Mouse (Mus musculus): Measurements from ENCODE around the gene Wdr91.

Wdr91 gene

DNA sequence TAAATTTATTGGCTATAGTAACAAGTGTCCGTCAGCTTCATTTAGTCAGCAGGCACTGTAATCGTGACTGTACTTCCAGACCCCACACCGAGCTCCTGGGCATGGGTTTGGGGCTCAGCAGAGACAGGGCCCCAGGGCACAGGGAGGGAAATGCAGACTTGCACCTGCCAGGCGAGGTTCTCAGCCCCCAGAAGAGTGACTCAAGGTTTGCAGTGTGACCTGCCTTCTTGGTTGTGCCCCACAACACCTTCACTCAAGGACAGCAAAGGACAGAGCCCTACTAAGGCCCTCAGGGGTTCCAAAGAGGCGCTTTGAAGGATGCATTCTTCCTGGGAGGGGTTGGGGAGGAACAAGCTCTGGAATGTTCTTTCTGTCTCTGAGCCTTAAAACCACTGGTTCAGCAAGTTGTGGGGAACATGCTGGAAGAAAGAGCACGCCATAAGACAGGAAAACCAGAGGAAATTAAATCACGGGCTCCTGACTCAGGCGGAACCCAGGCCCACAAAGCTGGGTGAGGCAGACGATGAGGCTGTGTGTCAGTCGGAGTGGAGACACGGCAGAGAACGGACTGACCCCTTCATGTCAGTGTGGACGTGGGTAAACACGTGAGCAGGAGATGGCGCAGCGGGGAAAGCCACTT lies 31.5 kb downstream of the Wdr91 start:
- no peak for DNase-seq (ENCODE audit: low spot score in 2 of 2)

DNA sequence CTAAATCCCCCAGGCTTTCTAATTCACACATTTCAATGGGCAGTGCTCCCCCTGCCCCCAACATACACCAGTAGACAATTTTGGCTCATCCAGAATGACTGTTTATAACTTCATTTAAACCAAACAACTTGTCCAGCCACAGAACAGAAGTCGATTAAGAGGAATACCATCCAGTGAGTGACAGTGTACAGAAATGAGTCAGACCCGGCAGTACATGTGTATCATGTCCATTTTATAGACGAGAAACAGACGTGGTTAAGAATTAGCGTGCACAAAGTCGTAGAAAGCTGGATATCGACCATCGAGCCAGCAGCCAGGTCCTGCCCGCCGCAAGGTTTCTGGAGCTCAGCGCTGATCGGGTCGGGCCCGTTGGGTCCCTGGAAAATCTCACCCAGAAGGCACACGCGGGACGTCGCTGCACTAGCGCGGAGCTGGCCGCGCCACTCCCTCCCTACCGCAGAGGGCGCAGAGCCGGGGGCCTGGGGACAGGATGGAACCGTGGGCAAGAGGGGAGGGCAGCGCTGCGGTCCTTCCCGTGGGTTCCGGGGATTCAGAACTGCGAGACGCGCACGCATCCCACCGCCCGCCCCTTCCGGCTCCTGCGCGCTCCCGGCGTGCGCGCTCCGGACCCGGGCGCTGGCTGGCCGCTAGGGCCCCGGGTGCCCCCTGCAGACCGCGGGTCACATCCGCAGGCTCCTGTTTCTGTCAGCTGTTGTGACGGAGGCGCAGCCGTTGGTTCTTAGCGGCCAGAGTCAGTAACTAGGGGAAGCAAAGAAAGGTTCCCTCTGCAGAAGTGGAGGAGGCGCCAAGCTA lies 33.0 kb downstream of the Wdr91 start, which contains the start of gene Cyren:
TSS of gene Cyren (minus strand) at position 552 of the 813 bp plus-strand sequence.
- DNase-seq (ENCODE audit: low spot score in 2 of 2), result peak; percentile 82

DNA sequence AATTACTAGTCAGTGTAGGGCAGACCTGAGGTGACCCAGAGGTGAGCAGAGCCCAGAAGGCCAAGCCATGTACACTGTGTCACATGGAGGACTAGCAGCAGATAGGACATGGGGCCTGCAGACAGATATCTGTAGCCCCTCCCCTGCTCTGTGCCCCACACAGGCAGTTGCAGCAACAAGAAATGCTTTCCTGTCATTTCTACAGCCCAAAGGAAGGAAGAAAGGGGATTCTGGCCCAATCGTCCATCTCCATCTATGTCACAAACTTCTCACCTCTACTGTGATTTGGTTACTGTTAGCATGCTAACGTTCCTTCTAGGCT lies 33.9 kb downstream of the Wdr91 start:
- DNase-seq (ENCODE audit: low spot score in 2 of 2), result no peak

DNA sequence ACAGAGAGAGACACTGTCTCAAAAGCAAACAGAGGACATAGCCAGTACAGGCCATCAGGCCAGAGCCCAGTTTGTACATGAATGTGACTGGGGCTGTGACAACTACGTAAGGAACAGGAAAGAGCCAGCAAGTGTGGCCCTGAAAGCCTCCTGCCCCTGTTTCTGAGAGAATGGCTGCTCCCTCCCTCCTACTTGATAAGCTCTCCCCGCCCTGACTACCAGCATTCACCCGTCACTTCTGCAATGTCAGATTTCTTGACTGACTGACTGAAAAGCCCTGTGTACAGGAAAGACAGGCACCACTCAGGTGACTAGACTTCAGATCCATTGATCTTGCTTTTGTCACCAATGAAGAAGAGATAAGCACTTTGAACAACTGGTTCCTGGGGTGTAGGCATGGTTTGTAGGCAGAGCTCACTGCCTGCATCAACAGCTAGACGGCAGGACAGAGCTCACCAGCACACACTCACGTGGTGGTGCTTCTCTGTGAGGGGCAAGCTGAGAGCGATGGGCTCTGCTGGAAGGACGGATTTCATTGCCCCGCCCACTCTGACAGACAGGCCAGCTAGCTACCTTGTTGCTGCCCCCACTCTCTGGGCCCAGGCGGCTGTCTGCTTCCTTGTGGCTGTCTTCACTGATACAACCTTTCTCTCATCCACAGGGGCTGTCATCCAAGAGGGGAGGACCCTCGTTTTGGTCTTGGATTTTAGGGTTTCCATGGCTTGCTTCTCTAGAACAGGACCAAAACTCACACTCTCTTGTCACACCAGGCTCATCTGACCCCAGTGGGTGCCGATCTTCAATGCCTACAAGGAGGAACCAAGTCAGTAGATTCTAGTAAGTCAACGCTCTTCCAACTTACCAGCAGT lies 34.5 kb downstream of the Wdr91 start:
- DNase-seq (ENCODE audit: low spot score in 2 of 2), result no peak

DNA sequence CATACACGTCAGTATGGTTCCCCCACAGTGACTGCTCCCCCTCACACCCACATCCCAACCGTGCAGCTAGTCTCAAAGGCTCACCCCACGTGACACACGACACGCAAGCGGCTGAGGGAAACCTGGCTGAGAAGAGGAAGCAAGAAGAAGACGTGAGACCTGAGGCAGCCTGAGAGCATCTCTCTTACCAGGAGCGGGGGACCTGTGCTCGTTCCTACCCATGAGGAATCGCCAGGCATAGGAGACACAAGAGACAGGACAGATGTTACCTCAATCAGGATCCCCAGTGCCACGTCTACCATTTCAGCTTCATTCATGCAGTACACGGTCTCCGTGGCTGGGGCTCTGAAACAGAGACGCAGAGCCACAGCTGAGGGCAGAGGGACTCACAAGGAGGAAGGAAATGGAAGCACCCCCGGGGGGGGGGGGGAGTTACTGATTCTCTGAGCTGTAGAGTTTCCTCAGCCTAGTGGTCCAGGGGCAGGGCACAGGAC lies 35.4 kb downstream of the Wdr91 start:
- DNase-seq (ENCODE audit: low spot score in 2 of 2), result peak in 1 of 2 experiments; percentile 43

DNA sequence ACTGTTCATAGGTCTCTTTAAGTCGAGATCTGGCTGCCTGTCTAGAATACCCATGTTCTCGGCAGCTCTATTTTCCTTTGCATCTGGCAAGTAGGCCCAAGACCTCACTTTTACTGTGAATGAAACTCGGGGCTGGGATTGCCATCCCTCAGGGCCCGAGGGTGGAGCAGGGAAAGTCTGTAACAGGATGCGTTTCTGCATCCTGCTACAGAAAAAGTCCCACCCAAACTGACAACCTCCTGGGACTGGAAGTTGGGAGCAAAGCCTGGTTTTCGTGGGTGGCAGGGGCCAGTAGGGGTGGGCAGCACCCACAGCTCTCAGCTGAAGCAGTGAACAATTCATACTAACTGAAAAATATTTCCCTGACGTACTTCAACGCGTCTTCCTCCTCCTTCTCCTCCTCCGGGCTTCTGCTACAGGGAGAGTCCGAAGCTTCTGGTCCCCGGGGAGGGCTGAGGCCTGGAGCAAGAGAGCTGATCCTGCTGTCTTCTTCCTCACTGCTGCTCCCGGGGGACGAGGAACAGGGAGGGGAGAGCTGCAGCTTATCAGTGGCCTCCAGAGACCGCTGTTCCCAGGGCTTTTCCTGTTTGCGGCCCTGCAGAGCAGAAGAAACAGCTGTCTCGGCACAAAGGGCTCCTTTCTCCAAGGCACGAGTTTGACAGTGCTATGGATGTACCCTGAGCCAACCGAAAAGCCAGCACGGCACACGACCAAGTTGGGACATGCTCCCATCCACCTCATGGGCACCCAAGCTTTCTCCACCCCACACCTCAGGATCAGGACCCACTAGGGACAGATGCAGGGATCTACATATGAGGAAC lies 36.4 kb downstream of the Wdr91 start:
- no peak for DNase-seq (ENCODE audit: low spot score in 2 of 2)

DNA sequence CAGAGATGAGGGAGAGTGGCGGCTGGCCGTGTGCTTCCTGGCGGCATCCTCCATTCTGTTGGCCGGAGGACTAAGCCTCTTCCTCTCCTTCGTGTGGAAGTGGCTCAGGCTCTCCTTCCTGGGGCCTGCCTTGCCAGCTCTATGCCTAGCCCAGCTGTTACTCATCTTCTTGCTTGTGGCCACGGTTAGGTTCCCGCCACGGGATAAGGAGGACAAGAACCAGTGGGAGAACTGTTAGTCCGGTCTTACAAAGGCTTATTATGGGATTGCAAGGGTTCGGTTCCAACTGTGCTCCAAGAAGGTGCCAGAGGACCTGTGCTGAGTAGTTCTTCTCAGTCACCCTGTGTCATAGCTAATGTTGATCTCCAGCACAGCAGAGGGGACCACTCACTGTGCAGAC lies 37.8 kb downstream of the Wdr91 start:
- DNase-seq (ENCODE audit: low spot score in 2 of 2), result no peak

DNA sequence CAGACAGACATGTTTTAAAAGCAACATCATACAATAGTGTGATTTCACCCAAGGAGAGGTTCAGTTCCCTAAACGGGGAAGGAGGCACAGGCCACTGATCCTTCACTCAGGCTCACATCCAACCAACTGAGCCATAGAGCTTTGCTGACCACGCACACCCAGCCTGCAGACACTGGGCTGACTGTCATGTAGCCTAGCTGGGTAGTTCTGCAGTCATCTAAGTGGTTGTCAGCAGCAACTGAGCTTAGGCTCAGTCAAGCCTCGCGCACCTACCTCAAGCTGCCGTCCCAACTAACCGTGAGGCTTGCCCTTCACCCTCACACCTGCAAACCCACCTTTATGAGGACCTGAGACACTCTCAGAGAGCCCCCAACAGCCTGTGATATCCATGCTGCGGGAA lies 38.7 kb downstream of the Wdr91 start:
- no peak for DNase-seq (ENCODE audit: low spot score in 2 of 2)

DNA sequence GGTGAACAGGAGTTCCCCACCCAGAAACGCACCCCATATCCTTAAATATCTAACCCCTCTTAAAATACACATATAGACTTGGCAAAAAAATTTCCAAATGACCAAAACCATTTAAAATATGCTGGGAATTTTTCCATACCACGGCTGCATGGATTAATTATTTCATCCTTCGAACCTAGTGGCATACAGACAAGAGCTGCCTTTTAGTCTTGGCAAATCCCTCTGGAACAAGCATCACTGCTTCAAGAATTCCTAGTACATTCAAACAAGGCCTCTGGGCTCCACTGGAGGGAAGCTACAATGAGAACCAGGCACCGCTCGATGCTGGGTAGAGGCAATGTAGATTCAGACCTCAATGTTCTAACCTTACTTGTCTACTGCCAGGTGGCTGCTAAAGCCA lies 40.0 kb downstream of the Wdr91 start:
- no peak for DNase-seq (ENCODE audit: low spot score in 2 of 2)

DNA sequence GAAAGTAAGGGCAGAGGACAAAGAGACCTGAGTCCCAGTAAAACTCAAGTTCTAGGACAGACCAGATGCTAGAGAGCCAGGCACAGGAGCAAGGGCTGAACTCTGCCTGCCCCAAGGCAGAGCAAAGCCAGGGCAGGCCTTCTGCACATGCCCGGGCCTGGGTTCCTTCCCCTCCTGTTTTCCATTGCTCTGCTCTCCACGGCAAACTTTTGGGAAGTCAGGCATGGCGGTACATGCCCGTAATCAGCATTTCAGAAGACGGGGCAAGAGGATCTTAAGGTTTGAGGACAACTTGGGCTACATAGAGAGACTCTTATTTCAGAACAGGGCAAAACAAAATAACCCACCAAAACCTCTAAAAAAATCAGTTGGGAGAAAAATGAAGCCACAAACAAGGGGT lies 40.5 kb downstream of the Wdr91 start:
- no peak for DNase-seq (ENCODE audit: low spot score in 2 of 2)

DNA sequence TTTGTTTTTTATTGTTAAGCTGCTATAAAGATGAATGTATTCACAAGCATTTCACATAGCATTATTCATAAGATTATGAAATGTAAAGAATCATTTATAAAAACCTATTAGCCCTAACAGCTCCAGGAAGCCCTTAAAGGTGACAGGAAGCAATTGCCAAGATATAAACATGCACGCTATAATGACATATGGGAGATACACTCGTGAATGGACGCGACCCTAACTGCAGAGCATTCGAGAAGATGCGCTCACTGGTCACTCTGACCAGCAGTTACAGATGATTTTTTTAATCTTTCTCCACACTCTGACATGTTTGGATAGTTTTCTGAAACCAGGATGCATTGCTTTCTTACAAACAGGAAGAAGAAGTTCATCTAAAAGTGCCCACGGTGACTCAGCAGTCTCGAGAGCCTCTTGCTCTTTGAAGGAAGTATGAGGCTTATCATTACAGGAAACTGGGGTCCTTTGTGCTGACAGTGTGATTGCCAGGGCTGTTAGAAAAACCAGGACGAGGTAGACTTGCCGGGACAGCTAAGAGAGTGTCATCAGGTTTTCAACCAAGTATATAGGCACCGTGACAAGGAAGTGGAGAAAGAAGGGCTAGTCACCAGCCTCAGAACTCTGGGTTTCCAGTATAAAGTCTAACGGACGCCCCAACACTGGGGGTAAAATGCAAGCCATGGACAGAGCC lies 41.3 kb downstream of the Wdr91 start:
- DNase-seq (ENCODE audit: low spot score in 2 of 2), result no peak

DNA sequence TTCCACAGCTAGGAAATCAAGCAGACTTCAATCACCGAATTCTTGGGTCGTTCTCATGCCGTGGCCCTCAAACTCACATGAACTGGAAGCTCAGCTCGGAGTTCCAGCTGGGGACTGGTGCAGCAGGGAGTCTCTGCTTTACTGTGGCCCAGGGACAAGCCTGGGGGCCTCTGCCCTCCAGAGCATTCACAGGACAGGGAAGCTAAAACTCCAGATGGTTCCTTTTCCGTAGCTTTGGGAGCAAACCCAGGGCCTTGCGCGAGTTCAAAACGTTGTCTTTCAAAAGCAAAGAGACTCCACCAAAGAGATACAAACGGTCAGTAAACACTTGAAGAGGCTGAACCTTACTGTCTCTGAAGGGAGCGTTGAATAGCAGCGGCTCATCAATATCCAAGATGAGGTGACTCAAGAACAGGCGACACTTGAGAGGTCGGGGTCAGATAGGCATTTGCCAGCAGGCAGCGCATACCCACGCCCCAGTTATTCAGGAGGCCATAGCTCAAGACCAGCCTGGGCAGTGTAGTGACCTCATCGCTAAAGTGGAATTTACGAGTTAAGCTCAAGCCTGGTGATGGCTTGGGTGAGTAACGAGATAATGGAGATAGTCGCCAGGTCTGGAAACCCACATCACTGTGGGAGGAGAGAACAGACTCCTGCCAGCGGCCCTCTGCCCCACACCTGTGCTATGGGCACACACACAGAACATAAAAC lies 42.0 kb downstream of the Wdr91 start:
- no peak for DNase-seq (ENCODE audit: low spot score in 2 of 2)

DNA sequence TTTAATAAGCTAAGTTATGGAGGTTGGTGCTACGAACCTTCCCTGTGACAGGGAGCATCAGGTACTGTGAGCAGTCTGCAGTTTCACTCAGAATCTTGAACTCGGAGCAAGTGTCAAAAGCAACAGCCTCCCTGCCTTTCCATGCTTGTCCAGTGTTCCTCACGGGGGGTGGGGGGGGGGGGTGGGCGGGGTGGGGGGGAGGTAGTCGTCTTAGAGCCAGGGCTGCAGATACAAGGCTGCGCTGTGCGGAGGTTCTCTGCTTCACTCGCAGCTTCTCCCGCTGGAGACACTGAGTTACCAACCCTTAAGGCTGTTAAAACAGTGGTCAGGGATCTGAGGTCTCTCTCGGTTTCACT lies 42.7 kb downstream of the Wdr91 start:
- no peak for DNase-seq (ENCODE audit: low spot score in 2 of 2)

DNA sequence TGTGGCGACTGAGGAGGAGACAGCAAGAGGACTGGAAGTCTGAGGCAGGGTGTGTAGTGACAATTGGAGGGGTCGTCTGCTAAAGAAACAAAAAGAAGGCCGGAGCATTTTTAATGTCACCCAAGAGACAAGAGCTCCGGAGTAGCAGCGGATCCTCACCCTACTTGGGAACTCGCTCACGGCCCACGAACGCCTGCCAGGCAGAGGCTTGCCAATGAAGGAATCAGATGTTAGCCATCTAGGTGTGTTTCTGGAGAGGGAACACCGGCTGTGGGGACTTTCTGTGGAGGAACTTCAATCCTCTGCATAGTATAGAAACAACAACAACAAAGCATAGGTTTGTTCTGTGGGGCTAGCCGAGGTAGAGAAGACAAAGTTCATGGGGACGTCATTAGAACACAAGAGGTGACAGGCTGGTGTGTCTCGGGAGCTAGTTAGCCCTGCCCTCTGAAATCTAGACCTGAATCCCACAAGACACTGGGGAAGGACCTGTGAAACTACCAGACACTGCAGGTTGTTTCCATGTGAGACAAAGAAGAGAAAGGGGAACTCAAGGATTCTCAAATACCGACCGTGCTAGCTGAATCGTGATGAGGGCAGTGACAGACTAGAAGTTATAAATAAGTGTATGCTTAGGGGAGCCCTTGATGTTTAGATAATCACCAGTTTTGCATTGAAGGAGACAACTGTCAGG lies 43.2 kb downstream of the Wdr91 start:
- no peak for DNase-seq (ENCODE audit: low spot score in 2 of 2)

DNA sequence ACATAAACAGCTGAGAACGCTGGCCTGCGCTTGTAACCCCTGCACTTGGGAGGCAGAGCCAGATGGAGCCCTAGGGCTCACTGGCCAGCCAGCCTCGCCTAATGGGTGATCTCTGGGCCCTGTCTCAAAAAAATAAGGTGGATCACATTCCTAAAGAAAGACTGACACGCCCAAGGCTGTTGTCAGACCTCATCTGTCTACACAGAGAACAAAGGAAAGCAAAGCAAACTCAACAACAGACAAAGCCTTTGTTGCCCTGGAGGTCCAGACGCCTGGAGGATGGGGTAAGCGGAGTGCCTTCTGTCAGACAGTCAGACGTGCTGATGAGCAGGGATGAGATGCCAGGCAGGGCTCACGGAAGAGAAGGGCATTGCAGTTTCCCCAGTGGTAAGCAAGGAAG lies 43.9 kb downstream of the Wdr91 start:
- DNase-seq (ENCODE audit: low spot score in 2 of 2), result no peak

DNA sequence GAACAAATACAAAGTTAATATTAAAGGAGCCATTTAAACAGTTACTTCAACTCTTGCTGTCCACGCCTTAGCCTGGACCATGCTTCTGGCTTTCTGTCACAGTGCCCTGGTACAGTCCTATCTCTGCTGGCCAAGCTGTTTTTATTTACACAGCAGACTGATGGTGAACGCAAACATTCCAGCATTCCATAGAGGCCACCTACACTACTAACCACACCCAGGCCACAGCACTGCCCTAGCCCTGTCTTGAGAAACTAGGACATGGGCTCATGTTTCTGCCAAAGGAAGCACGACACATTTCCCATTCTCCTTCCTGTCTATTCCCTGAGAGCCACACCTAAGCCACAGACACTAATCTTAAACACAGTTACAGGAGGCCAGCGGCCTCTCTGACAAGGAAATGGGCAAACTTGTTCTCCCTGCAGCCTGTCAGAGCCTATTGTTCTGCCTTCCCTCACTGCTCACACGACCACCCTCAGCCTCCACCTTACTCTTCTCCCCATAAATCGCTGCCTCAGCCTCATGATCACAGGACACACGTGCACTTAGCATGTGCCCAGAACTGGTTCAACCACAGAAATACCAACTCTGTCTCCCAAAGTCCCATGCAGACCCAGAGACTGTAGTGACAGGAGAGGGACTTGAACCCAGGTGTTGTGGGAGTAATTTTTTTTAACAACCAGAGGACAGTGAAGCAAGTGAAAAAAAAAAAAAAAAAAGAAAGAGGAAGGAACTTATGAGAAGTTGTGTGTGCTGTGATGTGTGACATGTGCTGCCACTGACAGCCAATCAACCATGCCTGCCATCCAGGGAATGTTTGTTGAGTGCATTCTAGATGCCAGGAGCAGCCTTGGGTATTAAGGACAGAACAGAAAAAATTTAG lies 44.7 kb downstream of the Wdr91 start:
- DNase-seq (ENCODE audit: low spot score in 2 of 2), result no peak

DNA sequence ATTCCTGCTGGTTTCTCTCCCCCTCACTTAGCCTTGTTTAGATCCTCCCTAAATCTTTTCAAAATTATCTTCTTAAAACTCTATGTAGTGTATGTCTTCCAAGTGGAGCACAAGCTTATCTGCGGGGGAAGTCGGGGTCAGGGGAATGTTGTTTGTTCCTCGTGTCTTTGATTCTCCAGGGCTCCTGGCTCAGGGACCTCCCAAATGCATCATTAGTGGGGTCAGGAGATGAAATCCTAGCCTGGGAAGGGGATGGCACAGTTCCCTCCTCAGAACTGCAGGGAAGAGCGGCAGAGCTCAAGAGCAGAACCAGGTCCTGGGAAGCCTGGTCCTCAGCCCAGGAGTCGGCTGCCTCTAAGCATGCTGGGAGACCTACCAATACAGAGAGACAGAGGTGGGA lies 45.5 kb downstream of the Wdr91 start:
- no peak for DNase-seq (ENCODE audit: low spot score in 2 of 2)

DNA sequence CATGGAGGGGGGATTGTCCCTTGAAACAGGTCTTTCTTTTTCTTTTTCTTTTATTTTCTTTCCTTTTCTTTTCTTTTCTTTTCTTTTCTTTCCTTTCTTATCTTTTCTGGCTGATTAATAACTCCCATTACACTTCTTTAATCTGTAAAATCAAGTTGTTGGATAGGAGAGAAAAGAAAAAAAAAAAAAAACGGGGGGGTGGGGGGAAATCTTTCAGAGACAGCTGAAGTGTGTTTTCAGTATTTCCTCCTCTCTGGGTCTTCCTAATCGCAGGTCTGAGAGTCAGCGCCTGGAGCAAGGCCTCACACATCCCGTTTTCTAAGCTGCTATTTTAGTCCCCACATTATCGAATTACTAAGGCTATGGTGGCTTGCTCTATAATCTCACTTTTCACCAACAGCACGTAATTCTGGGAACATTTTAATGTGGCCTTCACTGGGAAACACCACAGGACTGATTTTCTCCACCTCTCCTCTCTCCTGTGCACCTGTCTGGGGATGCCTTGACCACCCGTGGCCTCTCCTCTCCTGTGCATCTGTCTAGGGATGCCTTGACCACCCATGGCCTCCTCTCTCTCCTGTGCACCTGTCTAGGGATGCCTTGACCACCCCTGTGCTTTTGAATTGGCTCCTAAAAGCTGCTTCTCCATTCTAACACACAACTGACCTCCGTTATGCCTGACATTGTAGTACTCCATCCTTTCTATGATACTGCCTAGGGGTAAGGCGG lies 46.7 kb downstream of the Wdr91 start:
- DNase-seq (ENCODE audit: low spot score in 2 of 2), result no peak
